Mouse (Mus musculus): ENCODE results near the gene Ckmt2.

Ckmt2 gene

DNA sequence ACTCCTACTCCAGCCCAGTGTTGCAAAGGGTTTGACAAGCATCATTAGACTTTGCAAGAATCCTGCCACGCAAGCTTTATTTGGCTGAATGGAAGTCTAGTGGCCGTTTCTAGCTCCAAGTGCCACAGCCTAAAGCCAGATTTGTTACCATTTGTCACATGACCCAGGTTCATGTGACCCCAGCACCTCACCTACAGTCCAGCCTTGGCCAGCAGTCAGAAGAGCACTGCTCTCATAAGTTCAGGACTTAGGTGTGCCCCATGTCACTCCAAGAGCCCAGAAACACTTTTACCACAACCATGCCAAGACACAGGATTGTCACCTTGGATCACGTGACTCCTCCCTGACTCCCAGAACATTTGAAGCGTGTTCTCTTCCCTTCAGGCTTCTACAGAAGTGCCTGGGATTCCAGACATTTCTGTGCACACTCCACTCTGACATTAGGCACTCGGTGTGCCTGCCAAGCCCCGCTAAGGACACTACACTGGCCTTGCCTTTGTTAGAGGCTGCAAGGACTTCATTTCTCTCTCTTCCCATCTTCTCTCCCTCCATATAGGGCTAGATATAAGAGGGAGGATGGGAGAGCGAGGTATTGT is 2.9 kb downstream of the Ckmt2 start:
- DNase-seq (ENCODE audit: low spot score), result no peak

DNA sequence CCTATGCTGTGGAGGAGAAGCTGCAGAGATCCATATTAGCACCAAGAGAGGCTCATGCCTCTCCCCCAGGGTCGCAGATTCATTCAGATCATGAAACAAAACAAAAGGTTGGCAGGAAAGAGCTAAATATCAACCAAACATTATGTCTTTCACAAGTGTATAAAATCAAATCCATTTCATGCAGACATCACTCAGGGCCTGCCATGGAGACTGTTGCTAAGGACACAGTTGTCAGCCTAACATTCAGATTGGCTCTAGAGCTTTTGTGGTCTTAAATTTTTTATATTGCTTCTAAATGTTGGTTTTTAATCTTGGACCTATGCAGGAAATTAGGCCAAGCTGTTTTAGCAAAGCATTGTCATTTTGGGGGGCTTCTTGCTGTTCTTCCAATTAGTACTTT is 8.1 kb downstream of the Ckmt2 start:
- DNase-seq (ENCODE audit: low spot score), result no peak

DNA sequence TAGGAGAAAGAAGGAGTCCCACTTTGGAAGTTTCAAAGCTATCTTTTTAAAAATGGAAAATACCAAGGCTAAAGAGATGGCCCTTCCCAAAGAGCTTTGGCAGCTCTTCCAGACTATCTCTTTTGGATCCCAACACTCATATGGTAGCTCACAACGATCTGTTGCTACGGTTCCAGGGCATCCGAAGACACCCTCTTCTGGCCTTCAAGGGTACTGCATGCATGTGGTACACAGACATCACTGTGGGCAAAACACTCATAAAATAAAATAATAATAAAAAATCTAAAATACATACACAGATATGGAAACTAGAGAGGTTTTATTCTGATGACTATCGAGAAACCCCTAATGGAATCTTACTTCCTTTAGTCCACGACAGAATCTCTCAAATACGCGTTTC is 17.9 kb downstream of the Ckmt2 start:
- DNase-seq (ENCODE audit: low spot score), result no peak

DNA sequence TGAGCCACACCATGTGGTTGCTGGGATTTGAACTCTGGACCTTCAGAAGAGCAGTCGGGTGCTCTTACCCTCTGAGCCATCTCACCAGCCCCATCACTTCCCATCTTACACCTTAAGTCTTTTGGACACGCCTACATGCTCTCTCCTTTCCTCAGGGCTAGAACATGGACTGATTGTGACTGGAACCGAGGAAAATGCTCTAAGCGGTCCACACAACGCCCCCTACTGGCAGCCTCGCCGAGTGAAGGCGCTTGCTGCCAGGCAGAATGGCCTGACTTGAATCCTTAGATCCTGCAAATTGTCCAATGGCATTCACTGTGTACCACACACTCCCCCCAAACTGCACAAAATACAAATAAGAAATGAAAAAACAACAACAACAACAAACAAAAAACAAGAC is 19.3 kb downstream of the Ckmt2 start:
- no peak for DNase-seq (ENCODE audit: low spot score)

DNA sequence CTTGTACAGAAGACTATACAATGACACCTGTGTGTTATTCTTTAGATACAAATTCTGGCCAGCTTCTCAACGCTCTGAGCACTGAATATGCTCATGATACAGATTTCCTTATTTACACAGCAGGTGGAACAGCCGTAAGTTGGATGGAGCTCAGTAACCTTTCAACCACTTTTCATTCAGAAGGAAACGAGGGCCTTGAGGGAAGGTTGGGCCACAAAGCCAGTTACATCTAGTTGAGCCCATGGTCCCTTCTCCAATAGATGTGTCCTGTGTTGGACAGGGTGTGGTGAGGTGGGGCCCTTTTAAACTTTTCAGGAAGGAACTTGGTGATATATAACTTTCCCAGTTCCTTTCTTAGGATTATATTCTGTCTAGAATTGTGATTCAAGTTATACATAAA is 22.3 kb downstream of the Ckmt2 start:
- no peak for DNase-seq (ENCODE audit: low spot score)

DNA sequence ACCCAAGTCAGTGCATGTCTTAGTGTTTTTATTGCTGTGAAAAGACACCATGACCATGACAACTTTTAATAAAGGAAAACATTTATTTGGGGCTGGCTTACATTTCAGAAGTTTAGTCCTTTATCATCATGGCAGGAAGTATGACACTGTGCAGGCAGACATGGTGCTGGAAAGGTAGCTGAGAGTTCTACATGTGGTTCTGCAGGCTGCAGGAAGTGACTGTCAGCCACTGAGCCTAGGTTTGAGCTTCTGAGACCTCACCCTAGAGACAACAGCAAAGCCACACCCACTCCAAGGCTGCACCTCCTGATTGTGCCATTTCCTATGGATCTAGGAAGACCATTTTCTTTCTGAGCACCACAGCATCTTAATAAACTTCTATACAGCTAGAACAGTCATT is 48.8 kb downstream of the Ckmt2 start:
- DNase-seq (ENCODE audit: low spot score), result no peak

DNA sequence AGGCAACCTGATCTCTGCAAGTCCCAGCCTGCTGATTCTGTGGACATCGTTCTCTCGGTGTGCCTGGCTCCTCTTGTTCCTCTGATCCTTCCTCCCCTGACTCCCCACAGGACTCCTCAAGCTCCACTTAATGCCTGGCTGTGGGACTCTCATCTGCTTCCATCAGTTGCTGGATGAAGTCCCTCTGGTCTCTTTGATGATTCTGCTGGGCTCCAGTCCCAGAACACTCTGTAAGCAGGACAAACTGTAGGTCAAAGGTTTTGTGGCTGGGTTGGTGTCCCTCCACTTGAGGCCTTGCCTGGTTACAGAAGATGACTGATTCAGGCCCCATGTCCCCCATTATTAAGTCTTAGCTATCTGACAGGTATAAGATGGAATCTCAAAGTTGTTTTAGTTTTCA is 50.6 kb downstream of the Ckmt2 start:
- no peak for DNase-seq (ENCODE audit: low spot score)

DNA sequence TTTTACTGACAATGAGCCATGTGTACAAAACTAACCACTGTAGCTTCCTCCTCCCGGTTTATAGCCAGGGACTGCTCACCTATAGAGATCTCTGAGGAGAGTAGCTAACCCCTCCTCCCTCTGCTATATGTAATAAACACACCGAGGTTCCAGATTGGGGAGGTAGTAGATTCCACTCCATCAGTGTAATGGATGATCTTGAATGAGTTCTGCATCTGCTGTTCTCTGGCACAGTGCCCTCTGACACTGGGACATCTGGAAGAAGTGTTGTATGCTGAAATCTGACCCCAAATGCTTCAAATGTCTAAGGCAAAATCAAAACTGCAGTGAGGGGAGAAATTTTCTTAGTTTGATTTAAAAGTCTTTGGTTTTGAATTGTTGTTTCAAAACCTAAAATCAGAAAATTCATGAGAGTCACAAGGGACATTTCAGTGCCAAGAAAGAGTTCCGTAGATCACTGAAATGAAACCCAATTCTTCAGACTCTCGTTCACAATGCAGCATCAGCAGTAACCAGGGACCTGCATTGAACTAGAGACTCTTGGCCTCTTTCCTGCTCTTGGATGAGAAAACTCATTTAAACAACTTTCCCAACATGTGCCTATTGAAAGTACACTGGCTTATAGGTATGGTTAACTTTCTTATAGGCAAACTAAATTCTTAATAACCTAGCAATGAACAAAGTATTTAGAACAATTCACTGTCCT is 51.7 kb downstream of the Ckmt2 start:
- DNase-seq (ENCODE audit: low spot score), result peak; percentile 52

DNA sequence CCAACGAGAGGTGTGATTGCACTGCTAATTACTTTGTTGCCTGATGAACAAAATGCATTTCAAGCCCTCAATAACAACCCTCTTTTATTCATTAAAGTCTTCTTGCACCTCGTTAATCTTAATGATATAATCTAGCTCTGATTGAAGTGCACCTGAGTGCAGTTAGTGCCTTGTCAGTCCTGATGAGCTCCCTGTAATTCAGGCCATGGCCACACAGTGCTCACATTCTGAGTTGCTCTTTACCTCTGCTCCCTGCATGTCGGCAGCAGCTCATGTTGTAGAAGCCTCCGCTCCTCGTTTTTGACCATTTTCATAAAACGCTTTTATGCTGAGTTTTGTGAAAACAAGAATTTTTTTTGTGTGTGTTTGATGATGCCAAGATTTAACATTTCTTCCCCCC is 53.0 kb downstream of the Ckmt2 start:
- DNase-seq (ENCODE audit: low spot score), result no peak

DNA sequence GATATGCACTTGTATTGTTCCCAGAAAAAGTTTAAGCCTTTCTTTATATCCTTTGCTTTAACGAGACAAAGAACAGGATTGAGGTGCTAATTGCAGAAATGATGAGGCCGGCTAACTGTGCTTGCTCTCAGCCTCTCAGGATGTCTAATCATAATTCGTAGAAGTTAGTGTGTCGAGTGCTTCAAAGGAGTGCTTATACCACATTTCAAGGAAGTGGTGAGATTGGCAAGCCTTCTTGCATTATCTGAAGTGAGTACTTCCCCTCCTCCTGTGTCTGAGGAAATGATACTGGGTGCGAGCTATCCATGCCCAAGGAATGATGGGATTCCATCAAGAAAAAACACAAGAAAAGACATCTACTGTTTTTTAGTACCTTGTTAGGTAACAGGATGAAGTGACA is 62.0 kb downstream of the Ckmt2 start:
- no peak for DNase-seq (ENCODE audit: low spot score)

DNA sequence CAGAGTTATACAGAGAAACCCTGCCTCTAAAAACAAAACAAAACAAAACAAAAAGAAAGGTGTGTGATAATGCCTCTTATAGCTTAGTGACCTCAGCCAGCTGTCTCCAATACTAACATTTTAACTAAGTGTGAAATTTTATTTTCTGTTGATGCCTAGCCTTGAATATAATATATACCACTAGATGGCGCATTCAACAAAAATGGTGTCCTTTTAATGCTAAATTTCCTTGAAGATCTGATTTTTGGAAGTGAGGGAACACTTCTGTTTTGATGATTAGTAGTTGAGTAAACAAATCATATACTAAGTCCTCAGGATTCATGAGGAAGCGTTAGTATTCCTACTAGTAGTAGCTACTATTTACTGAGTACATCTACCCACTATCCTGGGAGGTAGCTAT is 67.2 kb downstream of the Ckmt2 start:
- DNase-seq (ENCODE audit: low spot score), result peak; percentile 78

DNA sequence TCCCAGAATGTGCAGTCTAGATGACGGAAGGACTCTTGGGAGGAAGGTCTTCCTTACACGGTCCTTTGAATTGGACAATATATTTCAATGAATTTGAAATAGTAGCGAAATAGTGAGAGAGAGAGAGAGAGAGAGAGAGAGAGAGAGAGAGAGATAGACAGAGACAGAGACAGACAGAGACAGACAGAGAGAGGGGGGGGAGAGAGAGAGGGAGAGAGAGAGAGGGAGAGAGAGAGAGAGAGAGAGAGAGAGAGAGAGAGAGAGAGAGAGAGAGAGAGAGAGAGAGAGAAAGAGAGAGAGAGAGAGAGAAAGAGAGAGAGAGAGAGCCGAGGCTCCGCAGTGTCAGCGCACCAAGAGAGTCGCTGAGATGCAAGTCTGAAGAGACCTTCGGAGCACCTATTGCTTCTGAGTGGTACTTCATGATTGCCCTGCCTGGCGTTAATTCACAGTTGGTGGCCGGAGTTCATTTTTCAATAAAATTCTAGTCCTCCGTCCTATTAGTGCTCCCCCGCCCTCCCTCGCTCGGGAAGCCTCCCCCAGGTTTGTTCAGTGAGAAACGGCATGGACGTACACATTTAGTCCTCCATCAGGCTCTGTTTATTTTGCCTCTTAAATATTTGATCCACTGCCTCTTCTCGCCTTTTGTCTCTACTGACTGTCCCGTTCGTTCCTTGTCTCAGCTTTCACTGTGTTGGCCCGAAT is 68.7 kb downstream of the Ckmt2 start:
- peak; percentile 74 for DNase-seq (ENCODE audit: low spot score)

DNA sequence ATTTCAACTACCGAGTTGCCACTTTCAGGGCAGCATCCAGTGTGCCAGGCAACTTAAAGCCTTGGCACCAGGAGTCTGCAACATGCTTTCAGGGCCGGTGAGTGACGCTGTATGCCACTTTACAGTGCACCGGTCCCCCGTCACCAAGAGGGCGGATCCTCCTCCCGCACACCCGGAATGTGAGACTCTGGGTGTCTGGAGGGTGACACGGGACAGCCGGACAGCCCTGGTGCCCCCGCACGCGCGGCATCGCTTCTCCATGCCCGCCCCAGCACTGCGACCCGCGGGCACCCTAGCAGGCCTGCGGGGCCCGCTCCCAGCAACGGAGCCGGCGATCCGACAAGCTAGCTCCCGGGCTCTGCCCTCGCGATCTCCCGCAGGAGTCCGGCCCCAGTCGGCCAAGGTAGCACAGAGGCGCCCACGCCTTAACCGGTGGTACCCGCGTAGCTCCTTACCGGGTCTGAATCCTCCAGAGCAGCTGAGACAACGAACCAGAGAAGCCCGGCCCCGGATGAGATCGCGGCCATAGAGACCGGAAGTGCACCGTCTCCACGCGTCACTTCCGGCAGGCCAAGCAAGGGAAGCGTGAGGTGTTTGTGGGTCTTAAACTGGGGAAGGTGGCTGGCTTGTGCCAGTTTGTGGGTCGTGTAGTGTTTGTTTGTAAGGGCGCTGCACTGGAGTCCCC is 69.4 kb downstream of the Ckmt2 start, which contains the start of gene Zcchc9:
Gene Zcchc9 (minus strand): TSS at position 551 of the 685 bp plus-strand sequence.
- DNase-seq (ENCODE audit: low spot score), result peak; percentile 95

All from MN1 (cell line).